ENCODE assay signal across 27 mouse cellular contexts in the genomic region with DNA sequence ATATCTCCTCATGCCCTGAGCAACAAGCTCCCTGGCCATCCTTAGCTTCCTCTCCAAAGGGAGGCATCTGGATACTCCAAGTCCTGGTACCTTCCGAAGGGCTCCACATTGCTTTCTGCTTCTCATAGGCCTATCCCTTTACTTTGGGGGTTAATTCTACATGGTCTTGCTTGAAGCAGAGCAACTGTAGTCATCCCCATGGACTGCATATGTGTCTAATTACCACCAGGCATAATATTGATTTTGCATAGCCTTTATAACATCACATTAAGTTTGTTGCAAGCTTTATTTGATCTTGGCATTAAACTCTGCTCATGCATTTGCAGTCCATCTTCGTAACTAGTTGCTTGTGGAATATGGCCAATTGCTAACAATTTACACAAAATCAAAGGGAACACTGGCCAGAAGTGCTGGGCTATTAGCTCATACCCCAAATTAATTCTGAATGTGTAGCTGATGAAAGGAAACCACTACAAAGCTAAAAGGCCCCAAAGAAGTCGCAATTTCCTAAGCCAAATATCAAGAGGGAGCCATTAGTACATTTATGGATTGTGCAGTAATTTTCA. TPM values are rescaled to one million over a fixed set of nuclear protein-coding genes. Genes with fewer than 3 reads are reported as not detected.
DNase-seq lines count a peak whose midpoint lies in the region; ATAC-seq and TF ChIP-seq lines count a peak whose summit lies in the region.
"Had no signal": no experiment of that assay in that cellular context is flagged by ENCODE, and none has a peak within 500 bp of the region (broad histone marks: within the 10 kb centered on the region; RNA-seq: fewer than 3 reads in every experiment).

No protein-coding gene starts in this region.

- H3K9ac ChIP-seq in forebrain, embryonic 15.5 days (replicated peaks): no peak overlapping the region
- H3K9ac ChIP-seq in forebrain, embryonic 12.5 days: no peak overlapping the region
- no peak overlapping the region for H3K9ac ChIP-seq in limb, embryonic 13.5 days
- H3K9ac ChIP-seq: embryonic facial prominence, embryonic 12.5 days; embryonic facial prominence, embryonic 15.5 days; heart, embryonic 13.5 days; hindbrain, embryonic 15.5 days; intestine, embryonic 15.5 days had no signal

- ATAC-seq in forebrain, embryonic 15.5 days (replicated peaks): 0 out of 2 replicates have a peak, but pooled peaks have one; percentile 43
- no peak for ATAC-seq in forebrain, embryonic 12.5 days (ENCODE audit: low FRiP score)
- peak; percentile 64; the same call in 1 of the 2 replicates for ATAC-seq in limb, embryonic 13.5 days (ENCODE audit: low FRiP score, low read depth)
- ATAC-seq: activated CD4-positive, CD25-positive, alpha-beta regulatory T cell, adult 4 months; CD4-positive, CD25-positive, alpha-beta regulatory T cell, adult 4 months; intestine, embryonic 15.5 days had no signal

- peak; percentile 63 for DNase-seq in Muller cell, postnatal 12 days (ENCODE audit: inconsistent ontology term)
- DNase-seq in brain, embryonic 14.5 days (ENCODE audit: low read depth): peak; percentile 79
- DNase-seq in testis, postnatal 10 days (ENCODE audit: low spot score): no peak
- no peak for DNase-seq in thymus, postnatal 0 days (ENCODE audit: low spot score)
- DNase-seq in left cerebral cortex, postnatal 25 days (ENCODE audit: low spot score in 2 of 2): no peak
- DNase-seq: adrenal gland, adult 8-10 months; adrenal gland, postnatal 25 days; cerebellum, adult 18-20 months; cerebellum, adult 9-10 months; cerebellum, postnatal 25 days; gastrocnemius, postnatal 10 days; gastrocnemius, postnatal 36 days; heart, adult 2 months; heart, postnatal 14 days; heart, postnatal 4 days had no signal

- no peak overlapping the region for H3K27ac ChIP-seq in forebrain, embryonic 15.5 days (replicated peaks)
- H3K27ac ChIP-seq in forebrain, embryonic 12.5 days: no peak overlapping the region
- H3K27ac ChIP-seq in limb, embryonic 13.5 days: peak overlapping the region; percentile 80
- H3K27ac ChIP-seq: embryonic facial prominence, embryonic 12.5 days; embryonic facial prominence, embryonic 15.5 days; heart, adult 2 months; heart, embryonic 10.5 days; heart, embryonic 13.5 days; hindbrain, embryonic 15.5 days; intestine, embryonic 15.5 days had no signal

- H3K27me3 ChIP-seq in forebrain, embryonic 15.5 days: no peaks in the 10 kb centered on the region; the same call in 1 of the 2 replicates
- no peaks in the 10 kb centered on the region; the same call in 1 of the 2 replicates for H3K27me3 ChIP-seq in forebrain, embryonic 12.5 days
- H3K27me3 ChIP-seq in limb, embryonic 13.5 days: no peaks in the 10 kb centered on the region
- H3K27me3 ChIP-seq: embryonic facial prominence, embryonic 12.5 days; heart, embryonic 13.5 days; hindbrain, embryonic 15.5 days; intestine, embryonic 15.5 days had no signal

- 0 out of 2 replicates have a peak, but pooled peaks cover 5% of the 10 kb centered on the region for H3K4me1 ChIP-seq in forebrain, embryonic 15.5 days
- no peaks in the 10 kb centered on the region for H3K4me1 ChIP-seq in forebrain, embryonic 12.5 days
- peaks cover 33% of the 10 kb centered on the region for H3K4me1 ChIP-seq in limb, embryonic 13.5 days
- H3K4me1 ChIP-seq: heart, embryonic 10.5 days had no signal

- 54% methylated on average over 3 of the region's 3 CpGs for WGBS in forebrain, embryonic 15.5 days
- WGBS in forebrain, embryonic 12.5 days: 85% methylated on average over 3 of the region's 3 CpGs
- WGBS in limb, embryonic 13.5 days: 50% methylated on average over 3 of the region's 3 CpGs

- TF ChIP-seq POLR2A in brain, embryonic 14.5 days (IDR thresholded peaks at IDR 0.05; ENCODE audit: borderline replicate concordance, extremely low read depth, insufficient read depth, insufficient read length, poor library complexity, severe bottlenecking): no peak

- H3K36me3 ChIP-seq in forebrain, embryonic 15.5 days: no peaks in the 10 kb centered on the region
- H3K36me3 ChIP-seq in forebrain, embryonic 12.5 days (replicated peaks): no peaks in the 10 kb centered on the region
- no peaks in the 10 kb centered on the region for H3K36me3 ChIP-seq in limb, embryonic 13.5 days
- H3K36me3 ChIP-seq: embryonic facial prominence, embryonic 12.5 days; embryonic facial prominence, embryonic 15.5 days; heart, embryonic 10.5 days; heart, embryonic 13.5 days; hindbrain, embryonic 15.5 days; intestine, embryonic 15.5 days had no signal

- no peak overlapping the region for H3K4me3 ChIP-seq in forebrain, embryonic 15.5 days
- H3K4me3 ChIP-seq in forebrain, embryonic 12.5 days (replicated peaks): no peak overlapping the region
- no peak overlapping the region for H3K4me3 ChIP-seq in limb, embryonic 13.5 days
- H3K4me3 ChIP-seq: embryonic facial prominence, embryonic 12.5 days; embryonic facial prominence, embryonic 15.5 days; heart, adult 2 months; heart, embryonic 10.5 days; heart, embryonic 13.5 days; hindbrain, embryonic 15.5 days; intestine, embryonic 15.5 days had no signal

- no peak for TF ChIP-seq CTCF in brain, embryonic 14.5 days (IDR thresholded peaks at IDR 0.05; ENCODE audit: borderline replicate concordance, extremely low read depth, insufficient read depth, insufficient read length)

- intact Hi-C loops in left cerebral cortex, postnatal 25 days (cut with DNase I): no loop called here

- H3K9me3 ChIP-seq in forebrain, embryonic 15.5 days: no peaks in the 10 kb centered on the region
- H3K9me3 ChIP-seq in forebrain, embryonic 12.5 days: no peaks in the 10 kb centered on the region
- H3K9me3 ChIP-seq in limb, embryonic 13.5 days: no peaks in the 10 kb centered on the region
- H3K9me3 ChIP-seq: embryonic facial prominence, embryonic 12.5 days; embryonic facial prominence, embryonic 15.5 days; heart, embryonic 10.5 days; heart, embryonic 13.5 days; hindbrain, embryonic 15.5 days; intestine, embryonic 15.5 days had no signal

- H3K4me2 ChIP-seq in forebrain, embryonic 15.5 days (replicated peaks): no peak overlapping the region
- no peak overlapping the region for H3K4me2 ChIP-seq in forebrain, embryonic 12.5 days
- H3K4me2 ChIP-seq in limb, embryonic 13.5 days (replicated peaks): no peak overlapping the region
- H3K4me2 ChIP-seq: embryonic facial prominence, embryonic 12.5 days; embryonic facial prominence, embryonic 15.5 days; heart, embryonic 13.5 days; hindbrain, embryonic 15.5 days; intestine, embryonic 15.5 days had no signal

RNA-seq across cellular contexts. Expression of a gene that starts 21.8 kb away (rescaled TPM):
- 4.9 and 6.8 TPM in 2 replicates for polyA plus RNA-seq in forebrain, embryonic 15.5 days (2015; fragmentation: Nextera tagmentation; extraction: Ambion mirVana)
- 14.1 and 15.5 TPM in 2 replicates for polyA plus RNA-seq in forebrain, embryonic 12.5 days (2016; fragmentation: Nextera tagmentation; extraction: Ambion mirVana)
- polyA plus RNA-seq in brain, embryonic 14.5 days (2012; rRNA removed): 4.1 and 4.7 TPM in 2 replicates
- polyA plus RNA-seq in limb, embryonic 13.5 days (2015; fragmentation: Nextera tagmentation; extraction: Ambion mirVana): 30.2 and 39.6 TPM in 2 replicates
- 4.5 and 5.1 TPM in 2 replicates for polyA plus RNA-seq in thymus, postnatal 0 days (2015; fragmentation: Nextera tagmentation; extraction: Ambion mirVana)
- 1 to 10 TPM; 7.7 to 7.8 TPM for total RNA-seq in left cerebral cortex, postnatal 25 days (2021)
- total RNA-seq: granulocyte monocyte progenitor cell, adult 5-6 weeks had no signal

RNA-seq across cellular contexts. Expression of a gene that starts 25.0 kb away (rescaled TPM):
- polyA plus RNA-seq in forebrain, embryonic 15.5 days (2015; fragmentation: Nextera tagmentation; extraction: Ambion mirVana): 97.6 and 106 TPM in 2 replicates
- polyA plus RNA-seq in forebrain, embryonic 12.5 days (2016; fragmentation: Nextera tagmentation; extraction: Ambion mirVana): 78.1 and 78.2 TPM in 2 replicates
- 137 and 182 TPM in 2 replicates for polyA plus RNA-seq in brain, embryonic 14.5 days (2012; rRNA removed)
- polyA plus RNA-seq in limb, embryonic 13.5 days (2015; fragmentation: Nextera tagmentation; extraction: Ambion mirVana): 62.6 and 66.2 TPM in 2 replicates
- polyA plus RNA-seq in thymus, postnatal 0 days (2015; fragmentation: Nextera tagmentation; extraction: Ambion mirVana): 53.0 and 59.3 TPM in 2 replicates
- total RNA-seq in left cerebral cortex, postnatal 25 days (2021): 10 to 100 TPM; 33.9 to 38.1 TPM

Comparison
In these comparisons a context has a peak if more than half of its experiments do, and no peak if none do; other contexts are left out.
1. DNase-seq: peak in Muller cell, postnatal 12 days (single experiment) and brain, embryonic 14.5 days (single experiment); none in testis, postnatal 10 days (single experiment), thymus, postnatal 0 days (single experiment) and left cerebral cortex, postnatal 25 days (0 of 2).